Mouse (Mus musculus): ENCODE data around the gene Klk10.

Klk10 gene

GRCm38 (mm10) chr7:43780746-43781145 is at the start of gene Klk10:
Gene Klk10 (plus strand): TSS chr7:43781035.
- no peak for DNase-seq (ENCODE audit: low spot score)

GRCm38 (mm10) chr7:43747788-43748187 is 33.0 kb upstream of the Klk10 start:
- no peak for DNase-seq (ENCODE audit: low spot score)

GRCm38 (mm10) chr7:43752806-43753205 is 28.0 kb upstream of the Klk10 start:
- no peak for DNase-seq (ENCODE audit: low spot score)

GRCm38 (mm10) chr7:43766484-43766883 is 14.4 kb upstream of the Klk10 start:
- no peak for DNase-seq (ENCODE audit: low spot score)

- DNase-seq (ENCODE audit: low spot score): no peak
These were observed 12.2 kb upstream of the Klk10 start, which contains the start of gene Klk12 for GRCm38 (mm10) chr7:43768597-43768996. Gene Klk12 (plus strand): TSS chr7:43768897.

GRCm38 (mm10) chr7:43769636-43770035 is 11.2 kb upstream of the Klk10 start:
- no peak for DNase-seq (ENCODE audit: low spot score)

- no peak for DNase-seq (ENCODE audit: low spot score)
These were observed 10.1 kb upstream of the Klk10 start for GRCm38 (mm10) chr7:43770701-43771100.

- DNase-seq (ENCODE audit: low spot score): no peak
These were observed 8.9 kb upstream of the Klk10 start for GRCm38 (mm10) chr7:43771916-43772315.

GRCm38 (mm10) chr7:43772901-43773300 is 7.9 kb upstream of the Klk10 start:
- no peak for DNase-seq (ENCODE audit: low spot score)

- DNase-seq (ENCODE audit: low spot score): no peak
These were observed 6.5 kb upstream of the Klk10 start, which contains the start of gene Klk11 for GRCm38 (mm10) chr7:43774364-43774763. Gene Klk11 (plus strand): TSS chr7:43774604.

GRCm38 (mm10) chr7:43774802-43775201 is 6.0 kb upstream of the Klk10 start:
- DNase-seq (ENCODE audit: low spot score): no peak

- DNase-seq (ENCODE audit: low spot score): no peak
These were observed 5.4 kb upstream of the Klk10 start for GRCm38 (mm10) chr7:43775311-43776057.

GRCm38 (mm10) chr7:43776506-43776905 is 4.3 kb upstream of the Klk10 start:
- DNase-seq (ENCODE audit: low spot score): no peak

GRCm38 (mm10) chr7:43777423-43777822 is 3.4 kb upstream of the Klk10 start:
- no peak for DNase-seq (ENCODE audit: low spot score)

- DNase-seq (ENCODE audit: low spot score): no peak
These were observed 2.5 kb upstream of the Klk10 start for GRCm38 (mm10) chr7:43778176-43778970.

GRCm38 (mm10) chr7:43780241-43780640 is 594 bp upstream of the Klk10 start:
- no peak for DNase-seq (ENCODE audit: low spot score)

GRCm38 (mm10) chr7:43781541-43781940 is 706 bp downstream of the Klk10 start:
- no peak for DNase-seq (ENCODE audit: low spot score)

- DNase-seq (ENCODE audit: low spot score): peak; percentile 44
These were observed 1.7 kb downstream of the Klk10 start for GRCm38 (mm10) chr7:43782275-43783265.

- DNase-seq (ENCODE audit: low spot score): no peak
These were observed 4.5 kb downstream of the Klk10 start for GRCm38 (mm10) chr7:43785286-43785685.

GRCm38 (mm10) chr7:43788096-43788495 is 7.3 kb downstream of the Klk10 start:
- DNase-seq (ENCODE audit: low spot score): no peak

GRCm38 (mm10) chr7:43789295-43789694 is 8.5 kb downstream of the Klk10 start:
- no peak for DNase-seq (ENCODE audit: low spot score)

- no peak for DNase-seq (ENCODE audit: low spot score)
These were observed 10.8 kb downstream of the Klk10 start, which contains the start of gene Klk9 for GRCm38 (mm10) chr7:43791591-43791990. Gene Klk9 (plus strand): TSS chr7:43791891.

Data from c-Kit-positive CD71-positive TER-119-positive erythroid progenitor cells, embryonic 14.5 days (primary cell).